Mouse (Mus musculus): ENCODE data around the gene Cd70. TPM values are rescaled to one million over a fixed set of nuclear protein-coding genes. Genes with fewer than 3 reads are reported as not detected.

Cd70 gene
- polyA plus RNA-seq (2015; fragmentation: Nextera tagmentation; extraction: Ambion mirVana), result not detected in 2 replicates

GRCm38 (mm10) chr17:57148994-57149803, at the start of gene Cd70:
Gene Cd70, minus strand, starts transcription at chr17:57149777.
- Histone ChIP-seq H3K27ac (replicated peaks) (no peak within 1 kb of the TSS), H3K4me3 (peak within 1 kb of the TSS; percentile 38), H3K4me2 (peak within 1 kb of the TSS; percentile 64), H3K36me3 (no peaks in the 10 kb centered on the region), H3K27me3 (replicated peaks) (peaks cover 58% of the 10 kb centered on the region), H3K4me1 (peaks cover 9% of the 10 kb centered on the region; the same call in 1 of the 2 replicates), H3K9ac (peak within 1 kb of the TSS; percentile 64), H3K9me3 (0 out of 2 replicates have a peak, but pooled peaks cover 8% of the 10 kb centered on the region)
- no peak for ATAC-seq (ENCODE audit: extremely low read depth, insufficient number of reproducible peaks, low FRiP score, low TSS enrichment)
- WGBS, result 2% methylated on average over 39 of the region's 39 CpGs

GRCm38 (mm10) chr17:57198252-57198651, 48.7 kb upstream of the Cd70 start:
- no peak overlapping the region for H3K4me2 ChIP-seq
- H3K4me1 ChIP-seq, result no peaks in the 10 kb centered on the region
- no peaks in the 10 kb centered on the region for H3K9me3 ChIP-seq
- no peaks in the 10 kb centered on the region for H3K36me3 ChIP-seq
- H3K4me3 ChIP-seq, result no peak overlapping the region
- 53% methylated on average over 3 of the region's 3 CpGs for WGBS
- no peak overlapping the region for H3K9ac ChIP-seq
- no peak for ATAC-seq (ENCODE audit: extremely low read depth, insufficient number of reproducible peaks, low FRiP score, low TSS enrichment)
- no peaks in the 10 kb centered on the region; the same call in 1 of the 2 replicates for H3K27me3 ChIP-seq (replicated peaks)
- no peak overlapping the region for H3K27ac ChIP-seq (replicated peaks)

- H3K27me3 ChIP-seq (replicated peaks), result no peaks in the 10 kb centered on the region
- no peaks in the 10 kb centered on the region for H3K36me3 ChIP-seq
- H3K4me3 ChIP-seq, result no peak overlapping the region
- no peak overlapping the region for H3K27ac ChIP-seq (replicated peaks)
- ATAC-seq (ENCODE audit: extremely low read depth, insufficient number of reproducible peaks, low FRiP score, low TSS enrichment), result no peak
- H3K9me3 ChIP-seq, result no peaks in the 10 kb centered on the region
- H3K4me1 ChIP-seq, result no peaks in the 10 kb centered on the region
- H3K4me2 ChIP-seq, result no peak overlapping the region
- whole genome bisulfite sequencing, result 68% methylated on average over 8 of the region's 8 CpGs
- no peak overlapping the region for H3K9ac ChIP-seq
Measured at GRCm38 (mm10) chr17:57195326-57196010, 45.9 kb upstream of the Cd70 start.

DNA sequence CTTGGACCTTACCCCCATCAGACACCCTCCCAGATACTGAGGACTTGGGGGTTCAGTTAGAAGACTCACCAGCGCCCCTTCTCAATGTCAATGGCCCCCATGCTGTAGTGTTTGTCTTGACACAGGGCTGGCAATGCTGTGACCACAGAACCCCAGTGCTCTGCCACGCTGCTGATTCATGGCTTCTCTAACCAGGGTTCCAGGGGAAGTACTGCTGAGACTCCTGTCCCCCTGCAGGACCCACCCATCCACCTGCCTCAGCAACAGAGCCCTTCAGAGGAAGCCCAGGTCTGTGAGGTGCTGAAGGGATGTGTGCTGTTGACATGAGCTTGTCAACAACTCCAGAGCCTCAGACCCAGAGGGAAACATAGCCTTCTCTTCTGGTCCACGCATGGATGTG, 45.2 kb upstream of the Cd70 start:
- Histone ChIP-seq H3K9ac (no peak overlapping the region), H3K9me3 (no peaks in the 10 kb centered on the region), H3K27ac (replicated peaks) (no peak overlapping the region), H3K36me3 (no peaks in the 10 kb centered on the region), H3K4me1 (no peaks in the 10 kb centered on the region), H3K4me2 (no peak overlapping the region), H3K27me3 (replicated peaks) (no peaks in the 10 kb centered on the region), H3K4me3 (no peak overlapping the region)
- ATAC-seq (ENCODE audit: extremely low read depth, insufficient number of reproducible peaks, low FRiP score, low TSS enrichment), result no peak
- WGBS, result 63% methylated on average over 3 of the region's 3 CpGs

- Histone ChIP-seq H3K27me3 (replicated peaks) (no peaks in the 10 kb centered on the region), H3K9me3 (no peaks in the 10 kb centered on the region), H3K4me3 (no peak within 1 kb of the TSS), H3K4me1 (no peaks in the 10 kb centered on the region), H3K27ac (replicated peaks) (no peak within 1 kb of the TSS), H3K36me3 (no peaks in the 10 kb centered on the region), H3K4me2 (no peak within 1 kb of the TSS), H3K9ac (no peak within 1 kb of the TSS)
- ATAC-seq (ENCODE audit: extremely low read depth, insufficient number of reproducible peaks, low FRiP score, low TSS enrichment), result no peak
- WGBS, result 67% methylated on average over 11 of the region's 11 CpGs
Measured at GRCm38 (mm10) chr17:57194041-57194507, 44.5 kb upstream of the Cd70 start, which contains the start of gene Tnfsf14. Gene Tnfsf14, minus strand, starts transcription at chr17:57194177.

DNA sequence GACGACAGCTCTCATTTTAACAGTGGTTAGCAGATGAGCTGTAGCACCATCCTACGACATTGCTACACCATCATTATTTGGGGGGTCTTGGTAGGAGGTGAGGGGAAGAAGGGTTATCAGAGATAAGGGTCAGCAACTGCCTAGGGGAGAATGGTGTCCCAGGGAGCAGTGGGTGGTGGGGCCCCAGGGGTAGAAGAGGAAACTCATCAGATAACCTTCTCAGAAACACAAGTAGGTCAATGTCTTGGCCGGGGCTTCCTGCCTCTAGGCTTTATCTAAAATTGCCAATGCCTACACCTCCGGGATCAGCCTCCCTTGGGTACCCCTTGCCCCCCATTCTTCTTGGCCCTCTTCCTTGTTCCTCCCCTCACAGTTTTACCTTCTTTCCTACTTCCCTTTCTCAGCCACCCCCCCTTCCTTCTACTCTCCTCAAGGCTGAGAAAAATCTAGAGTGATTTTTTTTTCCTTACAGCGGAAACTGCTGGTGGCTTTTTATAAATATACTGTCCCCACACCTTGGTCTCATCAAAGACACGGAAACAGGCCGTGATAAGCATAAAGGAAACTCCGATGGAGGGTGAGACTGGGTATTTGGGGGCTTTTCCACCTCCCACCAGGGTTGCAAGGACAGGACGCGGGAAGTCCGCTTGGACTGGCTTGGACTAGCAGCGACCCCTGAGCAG, 39.1 kb upstream of the Cd70 start:
- Histone ChIP-seq H3K4me2 (no peak overlapping the region), H3K4me3 (no peak overlapping the region), H3K27me3 (replicated peaks) (no peaks in the 10 kb centered on the region), H3K9me3 (no peaks in the 10 kb centered on the region), H3K4me1 (no peaks in the 10 kb centered on the region), H3K27ac (replicated peaks) (no peak overlapping the region), H3K36me3 (no peaks in the 10 kb centered on the region), H3K9ac (no peak overlapping the region)
- ATAC-seq (ENCODE audit: extremely low read depth, insufficient number of reproducible peaks, low FRiP score, low TSS enrichment), result no peak
- WGBS, result 58% methylated on average over 12 of the region's 12 CpGs

DNA sequence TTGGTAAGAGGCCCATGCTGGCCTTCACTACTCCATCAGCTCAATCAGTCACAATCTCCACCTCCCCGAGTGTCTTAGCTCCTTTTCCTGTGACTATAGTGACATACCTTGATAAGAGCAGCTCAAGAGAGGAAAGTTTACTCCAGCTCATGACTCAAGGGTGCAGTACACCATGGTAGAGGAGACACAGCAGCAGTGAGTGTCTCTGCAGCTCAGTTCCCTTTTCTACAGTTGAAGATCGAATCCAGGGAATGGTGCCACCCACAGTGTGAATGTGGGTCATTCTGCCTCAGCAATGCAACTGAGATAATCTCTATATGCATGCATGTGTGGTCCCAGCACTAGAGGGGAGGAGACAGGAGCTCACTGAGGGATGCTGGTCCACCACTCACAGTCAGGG, 36.1 kb upstream of the Cd70 start:
- H3K27me3 ChIP-seq (replicated peaks), result 0 out of 2 replicates have a peak, but pooled peaks cover 3% of the 10 kb centered on the region
- H3K4me1 ChIP-seq, result no peaks in the 10 kb centered on the region
- no peak overlapping the region for H3K27ac ChIP-seq (replicated peaks)
- H3K4me3 ChIP-seq, result no peak overlapping the region
- H3K9ac ChIP-seq, result no peak overlapping the region
- 35% methylated on average over 2 of the region's 2 CpGs for WGBS
- no peaks in the 10 kb centered on the region for H3K36me3 ChIP-seq
- no peak for ATAC-seq (ENCODE audit: extremely low read depth, insufficient number of reproducible peaks, low FRiP score, low TSS enrichment)
- H3K4me2 ChIP-seq, result no peak overlapping the region
- H3K9me3 ChIP-seq, result no peaks in the 10 kb centered on the region

- 49% methylated on average over 3 of the region's 3 CpGs for WGBS
- Histone ChIP-seq H3K9me3 (no peaks in the 10 kb centered on the region), H3K9ac (no peak overlapping the region)
Measured at GRCm38 (mm10) chr17:57182871-57183270, 33.3 kb upstream of the Cd70 start.

DNA sequence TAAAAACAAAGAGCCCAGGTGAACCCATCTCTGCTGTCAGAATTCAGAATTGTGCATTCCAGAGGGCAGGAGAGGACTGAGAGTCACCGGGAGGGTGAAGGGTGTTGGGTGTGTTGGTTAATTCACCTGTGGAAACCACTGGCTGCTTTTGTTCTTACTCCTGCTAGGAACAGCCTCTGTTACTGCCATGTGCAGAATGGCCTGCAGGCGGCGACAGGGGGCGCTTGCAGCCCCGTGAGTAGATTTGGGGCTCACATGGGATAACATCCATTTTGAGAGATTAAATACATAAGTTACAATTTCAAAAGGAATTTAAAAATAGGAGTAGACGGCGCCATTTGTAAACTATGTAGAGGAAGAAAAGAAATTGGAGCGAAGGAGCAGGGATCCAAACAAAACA, 30.8 kb upstream of the Cd70 start:
- Histone ChIP-seq H3K4me1 (no peaks in the 10 kb centered on the region), H3K27me3 (replicated peaks) (0 out of 2 replicates have a peak, but pooled peaks cover 3% of the 10 kb centered on the region), H3K9me3 (no peaks in the 10 kb centered on the region), H3K9ac (no peak overlapping the region), H3K4me2 (no peak overlapping the region), H3K27ac (replicated peaks) (no peak overlapping the region), H3K36me3 (no peaks in the 10 kb centered on the region), H3K4me3 (no peak overlapping the region)
- ATAC-seq (ENCODE audit: extremely low read depth, insufficient number of reproducible peaks, low FRiP score, low TSS enrichment), result no peak
- 32% methylated on average over 8 of the region's 8 CpGs for WGBS

More at GRCm38 (mm10) chr17:57182871-57183270, 33.3 kb upstream of the Cd70 start:
- H3K4me2 ChIP-seq, result no peak overlapping the region
- no peaks in the 10 kb centered on the region for H3K36me3 ChIP-seq
- no peak for ATAC-seq (ENCODE audit: extremely low read depth, insufficient number of reproducible peaks, low FRiP score, low TSS enrichment)
- 0 out of 2 replicates have a peak, but pooled peaks cover 3% of the 10 kb centered on the region for H3K27me3 ChIP-seq (replicated peaks)
- H3K4me3 ChIP-seq, result no peak overlapping the region
- H3K27ac ChIP-seq (replicated peaks), result no peak overlapping the region
- H3K4me1 ChIP-seq, result no peaks in the 10 kb centered on the region

GRCm38 (mm10) chr17:57173351-57173750, 23.8 kb upstream of the Cd70 start:
- H3K27me3 ChIP-seq (replicated peaks), result no peaks in the 10 kb centered on the region
- H3K36me3 ChIP-seq, result no peaks in the 10 kb centered on the region
- no peak overlapping the region for H3K4me3 ChIP-seq
- WGBS, result 34% methylated on average over 4 of the region's 4 CpGs
- 0 out of 2 replicates have a peak, but pooled peaks cover 5% of the 10 kb centered on the region for H3K4me1 ChIP-seq
- H3K9ac ChIP-seq, result no peak overlapping the region
- no peaks in the 10 kb centered on the region for H3K9me3 ChIP-seq
- no peak overlapping the region for H3K4me2 ChIP-seq
- H3K27ac ChIP-seq (replicated peaks), result no peak overlapping the region
- ATAC-seq (ENCODE audit: extremely low read depth, insufficient number of reproducible peaks, low FRiP score, low TSS enrichment), result no peak

DNA sequence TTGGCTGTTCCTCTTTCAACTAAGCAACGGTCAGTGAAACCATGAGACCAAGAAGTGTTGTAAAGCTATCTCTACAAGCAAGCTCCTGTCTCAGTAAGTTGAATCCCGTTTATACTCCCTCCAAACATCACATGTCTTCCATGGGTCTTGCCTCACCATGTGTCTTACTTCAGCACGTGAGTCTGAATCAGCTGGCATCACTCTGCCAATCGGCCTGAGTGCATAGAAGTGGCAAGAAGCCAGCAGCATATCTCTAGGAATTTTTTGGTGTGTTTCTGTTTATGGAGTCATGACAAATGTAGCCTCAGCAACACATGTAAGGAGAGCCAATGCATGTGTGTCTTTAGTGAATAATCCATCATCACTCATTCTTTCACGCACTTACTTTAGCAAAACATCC, 22.8 kb upstream of the Cd70 start:
- WGBS, result 41% methylated on average over 5 of the region's 5 CpGs
- Histone ChIP-seq H3K9me3 (no peaks in the 10 kb centered on the region), H3K4me3 (no peak overlapping the region), H3K4me1 (0 out of 2 replicates have a peak, but pooled peaks cover 5% of the 10 kb centered on the region), H3K27ac (replicated peaks) (no peak overlapping the region), H3K9ac (no peak overlapping the region), H3K27me3 (replicated peaks) (no peaks in the 10 kb centered on the region), H3K4me2 (no peak overlapping the region), H3K36me3 (no peaks in the 10 kb centered on the region)
- no peak for ATAC-seq (ENCODE audit: extremely low read depth, insufficient number of reproducible peaks, low FRiP score, low TSS enrichment)

Measured in heart, embryonic 13.5 days (tissue).